Mouse (Mus musculus): ENCODE results near the gene Ascc3.

Ascc3 gene

GRCm38 (mm10) chr10:50762984-50763383 lies 170.5 kb downstream of the Ascc3 start:
- peak; percentile 90 for ATAC-seq (ENCODE audit: low TSS enrichment)

GRCm38 (mm10) chr10:50763457-50764310 lies 171.2 kb downstream of the Ascc3 start:
- no peak for ATAC-seq (ENCODE audit: low TSS enrichment)

- ATAC-seq (ENCODE audit: low TSS enrichment), result no peak
Measured at GRCm38 (mm10) chr10:50772811-50773210, 180.3 kb downstream of the Ascc3 start.

GRCm38 (mm10) chr10:50773846-50774245 lies 181.4 kb downstream of the Ascc3 start:
- no peak for ATAC-seq (ENCODE audit: low TSS enrichment)

- no peak for ATAC-seq (ENCODE audit: low TSS enrichment)
Measured at GRCm38 (mm10) chr10:50792840-50793239, 200.4 kb downstream of the Ascc3 start.

GRCm38 (mm10) chr10:50801594-50801993 lies 209.1 kb downstream of the Ascc3 start:
- no peak for ATAC-seq (ENCODE audit: low TSS enrichment)

- ATAC-seq (ENCODE audit: low TSS enrichment), result no peak
Measured at GRCm38 (mm10) chr10:50802380-50802779, 209.9 kb downstream of the Ascc3 start.

GRCm38 (mm10) chr10:50806166-50806565 lies 213.7 kb downstream of the Ascc3 start:
- ATAC-seq (ENCODE audit: low TSS enrichment), result no peak

GRCm38 (mm10) chr10:50822363-50822762 lies 229.9 kb downstream of the Ascc3 start:
- peak; percentile 69 for ATAC-seq (ENCODE audit: low TSS enrichment)

- ATAC-seq (ENCODE audit: low TSS enrichment), result no peak
Measured at GRCm38 (mm10) chr10:50826829-50827228, 234.4 kb downstream of the Ascc3 start.

- no peak for ATAC-seq (ENCODE audit: low TSS enrichment)
Measured at GRCm38 (mm10) chr10:50834533-50834932, 242.1 kb downstream of the Ascc3 start.

GRCm38 (mm10) chr10:50843363-50843762 lies 250.9 kb downstream of the Ascc3 start:
- no peak for ATAC-seq (ENCODE audit: low TSS enrichment)

GRCm38 (mm10) chr10:50868202-50868601 lies 275.7 kb downstream of the Ascc3 start:
- ATAC-seq (ENCODE audit: low TSS enrichment), result peak; percentile 91

GRCm38 (mm10) chr10:50876952-50877351 lies 284.5 kb downstream of the Ascc3 start:
- no peak for ATAC-seq (ENCODE audit: low TSS enrichment)

- no peak for ATAC-seq (ENCODE audit: low TSS enrichment)
Measured at GRCm38 (mm10) chr10:50881476-50882069, 289.1 kb downstream of the Ascc3 start.

- no peak for ATAC-seq (ENCODE audit: low TSS enrichment)
Measured at GRCm38 (mm10) chr10:50882366-50882765, 289.9 kb downstream of the Ascc3 start.

- ATAC-seq (ENCODE audit: low TSS enrichment), result no peak
Measured at GRCm38 (mm10) chr10:50886305-50886704, 293.8 kb downstream of the Ascc3 start.

GRCm38 (mm10) chr10:50890621-50891020 lies 298.2 kb downstream of the Ascc3 start:
- ATAC-seq (ENCODE audit: low TSS enrichment), result no peak

GRCm38 (mm10) chr10:50891876-50892711 lies 299.6 kb downstream of the Ascc3 start:
- ATAC-seq (ENCODE audit: low TSS enrichment), result no peak

- ATAC-seq (ENCODE audit: low TSS enrichment), result no peak
Measured at GRCm38 (mm10) chr10:50892751-50893320, 300.4 kb downstream of the Ascc3 start.

GRCm38 (mm10) chr10:50893546-50893945 lies 301.1 kb downstream of the Ascc3 start:
- no peak for ATAC-seq (ENCODE audit: low TSS enrichment)

All from frontal cortex, adult (tissue).